Mouse (Mus musculus): ENCODE data around the gene Slc2a13. TPM values are rescaled to one million over a fixed set of nuclear protein-coding genes. Genes with fewer than 3 reads are reported as not detected.

Gene Slc2a13
- 1.7 and 1.9 TPM in 2 replicates for polyA plus RNA-seq (2014; fragmentation: Nextera tagmentation; extraction: Ambion mirVana)

GRCm38 (mm10) chr15:91573111-91573538 lies at the start of gene Slc2a13:
Gene Slc2a13 (minus strand): TSS chr15:91573261.
- Histone ChIP-seq H3K4me2 (peak within 1 kb of the TSS; percentile 70), H3K9ac (ENCODE audit: low read length) (peak within 1 kb of the TSS; percentile 62), H3K9me3 (ENCODE audit: control insufficient read depth, low read length) (no peaks in the 10 kb centered on the region), H3K4me1 (ENCODE audit: control insufficient read depth, insufficient read depth, low read length) (0 out of 2 replicates have a peak, but pooled peaks cover 2% of the 10 kb centered on the region), H3K4me3 (ENCODE audit: low read depth, low read length) (peak within 1 kb of the TSS; percentile 58), H3K27me3 (ENCODE audit: control insufficient read depth, insufficient read depth, low read length) (peaks cover 7% of the 10 kb centered on the region; the same call in 1 of the 2 replicates), H3K36me3 (ENCODE audit: control insufficient read depth, insufficient read depth, low read length) (no peaks in the 10 kb centered on the region), H3K27ac (ENCODE audit: low read depth, low read length) (0 out of 2 replicates have a peak within 1 kb of the TSS, but pooled peaks have one; percentile 8)
- under 1% methylated on average over 16 of the region's 26 CpGs for WGBS
- DNase-seq (ENCODE audit: low spot score, missing footprints), result peak; percentile 99
- ATAC-seq (ENCODE audit: low FRiP score), result peak; percentile 97

- Histone ChIP-seq H3K4me1 (ENCODE audit: control insufficient read depth, insufficient read depth, low read length) (no peaks in the 10 kb centered on the region), H3K27me3 (ENCODE audit: control insufficient read depth, insufficient read depth, low read length) (no peaks in the 10 kb centered on the region), H3K4me3 (ENCODE audit: low read depth, low read length) (no peak overlapping the region), H3K9me3 (ENCODE audit: control insufficient read depth, low read length) (no peaks in the 10 kb centered on the region), H3K9ac (ENCODE audit: low read length) (no peak overlapping the region), H3K4me2 (no peak overlapping the region), H3K27ac (ENCODE audit: low read depth, low read length) (no peak overlapping the region), H3K36me3 (ENCODE audit: control insufficient read depth, insufficient read depth, low read length) (no peaks in the 10 kb centered on the region)
- no peak for ATAC-seq (ENCODE audit: low FRiP score)
- DNase-seq (ENCODE audit: low spot score, missing footprints), result no peak
- 87% methylated on average over 12 of the region's 12 CpGs for WGBS
Measured at GRCm38 (mm10) chr15:91616016-91616415, 43.0 kb upstream of the Slc2a13 start.

- H3K27ac ChIP-seq (ENCODE audit: low read depth, low read length), result no peak overlapping the region
- H3K9ac ChIP-seq (ENCODE audit: low read length), result no peak overlapping the region
- no peaks in the 10 kb centered on the region for H3K9me3 ChIP-seq (ENCODE audit: control insufficient read depth, low read length)
- H3K4me2 ChIP-seq, result no peak overlapping the region
- H3K36me3 ChIP-seq (ENCODE audit: control insufficient read depth, insufficient read depth, low read length), result no peaks in the 10 kb centered on the region
- peak; percentile 53 for DNase-seq (ENCODE audit: low spot score, missing footprints)
- H3K4me3 ChIP-seq (ENCODE audit: low read depth, low read length), result no peak overlapping the region
- WGBS, result 92% methylated on average over 4 of the region's 4 CpGs
- ATAC-seq (ENCODE audit: low FRiP score), result no peak
- no peaks in the 10 kb centered on the region for H3K4me1 ChIP-seq (ENCODE audit: control insufficient read depth, insufficient read depth, low read length)
- no peaks in the 10 kb centered on the region for H3K27me3 ChIP-seq (ENCODE audit: control insufficient read depth, insufficient read depth, low read length)
Measured at GRCm38 (mm10) chr15:91615532-91615931, 42.5 kb upstream of the Slc2a13 start.

DNA sequence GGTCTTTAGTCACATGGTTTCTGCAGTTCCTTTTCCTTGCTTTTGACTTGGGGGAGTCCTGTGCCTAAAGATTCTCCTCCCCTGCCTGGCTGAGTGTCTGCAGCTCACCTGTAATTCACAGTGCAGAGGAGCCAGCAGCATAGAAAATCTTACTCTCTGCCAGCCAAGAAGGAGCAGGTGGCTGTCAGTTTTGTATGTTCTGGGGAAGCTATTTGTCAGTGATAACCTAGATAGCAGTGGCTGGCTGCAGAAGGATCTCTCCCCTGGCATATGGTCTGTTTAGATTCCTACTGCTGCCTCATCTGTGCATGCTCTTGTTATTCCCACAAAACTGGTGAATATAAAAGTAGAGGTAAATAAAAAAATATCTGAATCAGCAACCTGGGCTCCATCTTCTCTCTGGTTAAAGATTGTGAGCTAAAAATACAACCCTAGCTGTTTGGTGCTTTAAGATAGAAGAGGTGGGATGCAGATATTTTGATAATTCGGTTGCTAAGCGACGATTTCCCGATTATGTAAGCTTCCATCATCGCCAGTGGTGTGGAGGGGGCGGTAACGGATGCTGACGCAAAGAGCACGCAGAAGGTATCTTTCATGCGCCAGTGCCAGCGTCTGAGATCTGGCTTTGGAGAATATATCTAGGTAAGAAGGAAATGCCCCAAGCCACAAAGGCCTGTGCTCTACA lies 41.1 kb upstream of the Slc2a13 start:
- Histone ChIP-seq H3K27me3 (ENCODE audit: control insufficient read depth, insufficient read depth, low read length) (no peaks in the 10 kb centered on the region), H3K27ac (ENCODE audit: low read depth, low read length) (no peak overlapping the region), H3K36me3 (ENCODE audit: control insufficient read depth, insufficient read depth, low read length) (no peaks in the 10 kb centered on the region), H3K9ac (ENCODE audit: low read length) (no peak overlapping the region), H3K4me1 (ENCODE audit: control insufficient read depth, insufficient read depth, low read length) (no peaks in the 10 kb centered on the region), H3K4me2 (no peak overlapping the region), H3K9me3 (ENCODE audit: control insufficient read depth, low read length) (no peaks in the 10 kb centered on the region), H3K4me3 (ENCODE audit: low read depth, low read length) (no peak overlapping the region)
- WGBS, result 92% methylated on average over 11 of the region's 11 CpGs
- ATAC-seq (ENCODE audit: low FRiP score), result no peak
- peak; percentile 35 for DNase-seq (ENCODE audit: low spot score, missing footprints)

DNA sequence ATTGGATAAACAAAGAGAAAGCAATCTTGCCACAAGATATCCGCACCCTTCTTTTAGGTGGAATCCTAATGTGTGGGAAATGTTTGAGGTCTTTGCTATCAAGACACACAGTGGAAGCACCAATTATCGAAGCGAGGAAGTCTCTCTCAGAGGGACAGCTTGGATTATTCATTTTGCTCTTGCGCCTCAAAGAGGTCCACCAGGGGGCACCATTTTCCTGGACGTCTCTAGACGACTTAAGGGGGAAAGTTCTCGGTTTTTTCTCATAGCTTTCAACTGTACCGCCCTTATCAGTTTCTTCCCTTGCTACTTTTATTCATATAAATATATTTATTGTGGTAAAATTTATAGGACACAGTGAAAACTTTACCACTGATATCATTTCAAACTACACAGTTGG lies 36.7 kb upstream of the Slc2a13 start:
- no peaks in the 10 kb centered on the region for H3K27me3 ChIP-seq (ENCODE audit: control insufficient read depth, insufficient read depth, low read length)
- no peaks in the 10 kb centered on the region for H3K4me1 ChIP-seq (ENCODE audit: control insufficient read depth, insufficient read depth, low read length)
- 32% methylated on average over 8 of the region's 8 CpGs for WGBS
- ATAC-seq (ENCODE audit: low FRiP score) (no peak), DNase-seq (ENCODE audit: low spot score, missing footprints) (peak; percentile 91)
- H3K9ac ChIP-seq (ENCODE audit: low read length), result no peak overlapping the region
- H3K4me3 ChIP-seq (ENCODE audit: low read depth, low read length), result no peak overlapping the region
- H3K9me3 ChIP-seq (ENCODE audit: control insufficient read depth, low read length), result no peaks in the 10 kb centered on the region
- H3K27ac ChIP-seq (ENCODE audit: low read depth, low read length), result no peak overlapping the region
- H3K36me3 ChIP-seq (ENCODE audit: control insufficient read depth, insufficient read depth, low read length), result no peaks in the 10 kb centered on the region
- H3K4me2 ChIP-seq, result no peak overlapping the region

DNA sequence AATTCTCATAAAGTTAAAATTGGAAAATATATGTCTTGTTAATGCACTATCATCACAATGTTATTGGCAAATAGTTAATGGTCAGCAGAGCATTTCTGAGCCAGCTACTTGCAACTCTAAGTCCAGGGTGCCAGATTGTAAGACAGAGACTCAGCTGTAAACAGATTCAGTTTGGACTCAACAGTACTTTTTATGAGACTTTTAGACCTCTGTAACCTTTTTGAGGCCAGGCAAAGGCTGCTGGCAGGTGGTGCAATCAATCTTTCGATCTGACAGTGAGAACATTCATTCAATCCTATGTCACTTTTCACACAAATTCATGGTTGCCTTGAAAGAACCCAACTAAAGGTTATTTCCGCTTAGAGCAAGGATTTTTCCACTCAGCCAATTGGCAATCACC lies 35.8 kb upstream of the Slc2a13 start:
- Histone ChIP-seq H3K9ac (ENCODE audit: low read length) (no peak overlapping the region), H3K9me3 (ENCODE audit: control insufficient read depth, low read length) (no peaks in the 10 kb centered on the region), H3K4me2 (no peak overlapping the region), H3K4me3 (ENCODE audit: low read depth, low read length) (no peak overlapping the region), H3K27me3 (ENCODE audit: control insufficient read depth, insufficient read depth, low read length) (no peaks in the 10 kb centered on the region), H3K4me1 (ENCODE audit: control insufficient read depth, insufficient read depth, low read length) (no peaks in the 10 kb centered on the region), H3K27ac (ENCODE audit: low read depth, low read length) (no peak overlapping the region), H3K36me3 (ENCODE audit: control insufficient read depth, insufficient read depth, low read length) (no peaks in the 10 kb centered on the region)
- 80% methylated on average over 2 of the region's 2 CpGs for WGBS
- DNase-seq (ENCODE audit: low spot score, missing footprints) (no peak), ATAC-seq (ENCODE audit: low FRiP score) (no peak)

DNA sequence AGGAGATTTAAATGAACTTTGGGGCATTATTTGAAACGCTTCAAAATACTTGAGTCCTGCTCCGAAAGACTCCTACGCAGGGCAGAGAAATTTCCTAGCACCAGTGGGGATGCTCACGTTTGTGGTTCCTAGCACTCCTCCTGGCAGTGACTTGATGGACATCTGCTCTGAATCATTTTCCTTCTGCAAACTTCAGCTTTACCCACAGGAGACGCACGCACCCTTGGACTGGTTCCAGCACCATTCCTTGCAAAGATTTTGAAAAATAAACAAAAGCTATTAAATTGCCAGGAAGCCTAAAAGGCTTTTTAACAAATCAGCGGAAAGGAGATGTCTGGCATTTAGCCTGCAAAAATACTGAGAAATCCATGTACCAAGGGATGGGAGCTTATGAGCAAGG lies 28.1 kb upstream of the Slc2a13 start:
- Histone ChIP-seq H3K9me3 (ENCODE audit: control insufficient read depth, low read length) (no peaks in the 10 kb centered on the region), H3K27ac (ENCODE audit: low read depth, low read length) (no peak overlapping the region), H3K4me1 (ENCODE audit: control insufficient read depth, insufficient read depth, low read length) (no peaks in the 10 kb centered on the region), H3K4me2 (no peak overlapping the region), H3K27me3 (ENCODE audit: control insufficient read depth, insufficient read depth, low read length) (no peaks in the 10 kb centered on the region), H3K36me3 (ENCODE audit: control insufficient read depth, insufficient read depth, low read length) (no peaks in the 10 kb centered on the region), H3K4me3 (ENCODE audit: low read depth, low read length) (no peak overlapping the region), H3K9ac (ENCODE audit: low read length) (no peak overlapping the region)
- DNase-seq (ENCODE audit: low spot score, missing footprints) (no peak), ATAC-seq (ENCODE audit: low FRiP score) (no peak)
- 80% methylated on average over 7 of the region's 7 CpGs for WGBS

- ATAC-seq (ENCODE audit: low FRiP score), result no peak
- Histone ChIP-seq H3K27me3 (ENCODE audit: control insufficient read depth, insufficient read depth, low read length) (no peaks in the 10 kb centered on the region), H3K4me3 (ENCODE audit: low read depth, low read length) (no peak overlapping the region), H3K36me3 (ENCODE audit: control insufficient read depth, insufficient read depth, low read length) (no peaks in the 10 kb centered on the region), H3K4me2 (no peak overlapping the region), H3K27ac (ENCODE audit: low read depth, low read length) (no peak overlapping the region), H3K4me1 (ENCODE audit: control insufficient read depth, insufficient read depth, low read length) (no peaks in the 10 kb centered on the region), H3K9me3 (ENCODE audit: control insufficient read depth, low read length) (no peaks in the 10 kb centered on the region), H3K9ac (ENCODE audit: low read length) (no peak overlapping the region)
- 86% methylated on average over 5 of the region's 5 CpGs for WGBS
- no peak for DNase-seq (ENCODE audit: low spot score, missing footprints)
Measured at GRCm38 (mm10) chr15:91597290-91597689, 24.2 kb upstream of the Slc2a13 start.

DNA sequence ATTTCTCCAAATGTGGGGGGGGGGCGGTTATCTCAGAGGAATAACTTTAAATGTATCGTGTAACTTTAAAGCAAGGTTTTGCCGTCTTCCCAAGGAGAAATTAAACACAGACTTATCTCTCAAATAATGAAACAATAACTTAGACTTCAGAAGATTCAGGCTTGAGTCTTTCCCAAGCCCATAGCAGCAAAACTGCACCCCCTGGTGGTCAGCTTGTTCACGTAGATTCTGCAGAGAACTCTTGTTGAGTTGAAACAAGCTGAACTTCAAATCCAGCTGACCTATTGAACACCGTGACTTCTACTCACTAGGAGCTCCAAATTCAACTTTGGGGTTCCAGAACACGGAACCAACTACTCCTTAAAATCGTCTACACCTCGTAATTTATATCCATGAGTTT lies 1.4 kb upstream of the Slc2a13 start:
- Histone ChIP-seq H3K9ac (ENCODE audit: low read length) (no peak overlapping the region), H3K4me3 (ENCODE audit: low read depth, low read length) (no peak overlapping the region), H3K4me1 (ENCODE audit: control insufficient read depth, insufficient read depth, low read length) (0 out of 2 replicates have a peak, but pooled peaks cover 2% of the 10 kb centered on the region), H3K36me3 (ENCODE audit: control insufficient read depth, insufficient read depth, low read length) (no peaks in the 10 kb centered on the region), H3K27me3 (ENCODE audit: control insufficient read depth, insufficient read depth, low read length) (peaks cover 7% of the 10 kb centered on the region; the same call in 1 of the 2 replicates), H3K9me3 (ENCODE audit: control insufficient read depth, low read length) (no peaks in the 10 kb centered on the region), H3K27ac (ENCODE audit: low read depth, low read length) (no peak overlapping the region), H3K4me2 (no peak overlapping the region)
- no peak for ATAC-seq (ENCODE audit: low FRiP score)
- DNase-seq (ENCODE audit: low spot score, missing footprints), result peak; percentile 96
- WGBS, result 39% methylated on average over 8 of the region's 8 CpGs
